Mouse (Mus musculus) megakaryocyte, adult 5-6 weeks (primary cell): ENCODE measurements around the gene Myo3b. TPM values are rescaled to one million over a fixed set of nuclear protein-coding genes. Genes with fewer than 3 reads are reported as not detected.

ENCODE experiments used
- ATAC-seq: 2 replicates; pipeline ENCODE4 v1.8.0; 2016; ENCODE audit warnings: mild to moderate bottlenecking, inconsistent platforms; ENCODE audit not compliant: poor library complexity, severe bottlenecking
- total RNA-seq, 2 experiments: library from RNA; stranded (forward) in 1 of 2; stranded (reverse) in 1 of 2; fragments of 153-499, 151-499 nt in 1 of 2; fragments of 221-1000, 200-1000 nt in 1 of 2; gene quantifications; 2 replicates each; pipeline versions ENCODE4 v1.2.3 to v1.2.4; 2015 to 2017

Gene Myo3b
- total RNA-seq, 2 experiments from 2014 or later: 0.07 TPM; not detected in 1

- ATAC-seq: no peak
Observed at GRCm38 (mm10) chr2:70127351-70128148, 88.6 kb downstream of the Myo3b start.

GRCm38 (mm10) chr2:70128590-70128989, 89.7 kb downstream of the Myo3b start:
- ATAC-seq: no peak

- no peak for ATAC-seq
Observed at GRCm38 (mm10) chr2:70129566-70129965, 90.6 kb downstream of the Myo3b start.

GRCm38 (mm10) chr2:70133281-70133680, 94.4 kb downstream of the Myo3b start:
- no peak for ATAC-seq

GRCm38 (mm10) chr2:70137226-70137998, 98.5 kb downstream of the Myo3b start:
- ATAC-seq: no peak

GRCm38 (mm10) chr2:70143543-70144188, 104.7 kb downstream of the Myo3b start:
- ATAC-seq: no peak

- ATAC-seq: no peak
Observed at GRCm38 (mm10) chr2:70146993-70147581, 108.2 kb downstream of the Myo3b start.

GRCm38 (mm10) chr2:70148821-70149510, 110.0 kb downstream of the Myo3b start:
- no peak for ATAC-seq

- ATAC-seq: no peak
Observed at GRCm38 (mm10) chr2:70150399-70151035, 111.6 kb downstream of the Myo3b start.

- ATAC-seq: no peak
Observed at GRCm38 (mm10) chr2:70151930-70152329, 113.0 kb downstream of the Myo3b start.

- ATAC-seq: no peak
Observed at GRCm38 (mm10) chr2:70155226-70155836, 116.4 kb downstream of the Myo3b start.

GRCm38 (mm10) chr2:70159543-70159942, 120.6 kb downstream of the Myo3b start:
- ATAC-seq: no peak

GRCm38 (mm10) chr2:70166231-70166630, 127.3 kb downstream of the Myo3b start:
- no peak for ATAC-seq

GRCm38 (mm10) chr2:70167944-70168935, 129.3 kb downstream of the Myo3b start:
- ATAC-seq: no peak

GRCm38 (mm10) chr2:70170469-70170868, 131.5 kb downstream of the Myo3b start:
- no peak for ATAC-seq

GRCm38 (mm10) chr2:70176823-70177708, 138.1 kb downstream of the Myo3b start:
- ATAC-seq: no peak

GRCm38 (mm10) chr2:70177709-70178030, 138.7 kb downstream of the Myo3b start:
- ATAC-seq: no peak

- ATAC-seq: no peak
Observed at GRCm38 (mm10) chr2:70178241-70178640, 139.3 kb downstream of the Myo3b start.
